Mouse (Mus musculus) megakaryocyte, embryonic 14.5 days (primary cell): ENCODE measurements around the gene Ntf5.

Experiments used
- FLI1 ChIP-seq: IDR thresholded peaks from 2 replicates; pipeline ENCODE4 v1.6.1; 2012; ENCODE audit warnings: low read length, inconsistent platforms, mixed read lengths
- GATA1 ChIP-seq: IDR thresholded peaks from 3 replicates; pipeline ENCODE4 v1.6.1; 2012; ENCODE audit warnings: mixed read lengths, low read length, inconsistent platforms, borderline replicate concordance

- TF ChIP-seq FLI1 (no peak), GATA1 (no peak)
Measured at GRCm38 (mm10) chr7:45465112-45465511, 51.6 kb downstream of the Ntf5 start.
